Mouse (Mus musculus): Measurements from ENCODE around the gene Fbxw9. TPM values are rescaled to one million over a fixed set of nuclear protein-coding genes. Genes with fewer than 3 reads are reported as not detected.
"Not testable (repeated sequence)": the region's sequence is repeated elsewhere in the genome, so short reads cannot be mapped to it uniquely, and the experiment has no call there.

Gene Fbxw9
- total RNA-seq, 2 experiments from 2014 or later, result 38.3 to 39.9 TPM

GRCm38 (mm10) chr8:85080214-85080531 is 20.3 kb downstream of the Fbxw9 start:
- no peak for DNase-seq (ENCODE audit: low spot score in 2 of 2)
- intact Hi-C loops (cut with DNase I), result loop anchor here (10.0 kb wide), 1 partner anchor 215 kb away; the partner anchor contains the start of genes Orc6 and Vps35

GRCm38 (mm10) chr8:85080532-85081215 is 20.8 kb downstream of the Fbxw9 start, which contains the start of gene Wdr83os:
Wdr83os (plus strand) TSS chr8:85080740.
- peak in 1 of 2 experiments; percentile 59 for DNase-seq (ENCODE audit: low spot score in 2 of 2)
- intact Hi-C loops (cut with DNase I), result loop anchor here (10.0 kb wide), 1 partner anchor 214 kb away; the partner anchor contains the start of genes Orc6 and Vps35

- no peak for DNase-seq (ENCODE audit: low spot score in 2 of 2)
These were observed 21.3 kb downstream of the Fbxw9 start, which contains the start of gene Wdr83 for GRCm38 (mm10) chr8:85081216-85081555. Wdr83 (minus strand) TSS chr8:85081306.

GRCm38 (mm10) chr8:85082169-85082568 is 22.3 kb downstream of the Fbxw9 start:
- not testable (repeated sequence) for DNase-seq (ENCODE audit: low spot score in 2 of 2)
- intact Hi-C loops (cut with DNase I), result loop anchor here (2.0 to 10.0 kb wide), 2 partner anchors 89 to 213 kb away; partner anchors contain the start of genes Orc6 and Vps35

More at GRCm38 (mm10) chr8:85081216-85081555, 21.3 kb downstream of the Fbxw9 start, which contains the start of gene Wdr83:
- intact Hi-C loops (cut with DNase I), result loop anchor here (10.0 kb wide), 1 partner anchor 214 kb away; the partner anchor contains the start of genes Orc6 and Vps35

GRCm38 (mm10) chr8:85083108-85083813 is 23.4 kb downstream of the Fbxw9 start, which contains the start of gene Man2b1:
Man2b1 (plus strand) TSS chr8:85083270.
- intact Hi-C loops (cut with DNase I), result loop anchor here (2.0 to 10.0 kb wide), 2 partner anchors 88 to 212 kb away; partner anchors contain the start of genes Orc6 and Vps35
- peak; percentile 89 to 93 for DNase-seq (ENCODE audit: low spot score in 2 of 2)

- DNase-seq (ENCODE audit: low spot score in 2 of 2), result no peak
- intact Hi-C loops (cut with DNase I), result loop anchor here (10.0 kb wide), 1 partner anchor 210 kb away; the partner anchor contains the start of genes Orc6 and Vps35
These were observed 24.8 kb downstream of the Fbxw9 start for GRCm38 (mm10) chr8:85084633-85085032.

GRCm38 (mm10) chr8:85086238-85086637 is 26.4 kb downstream of the Fbxw9 start:
- intact Hi-C loops (cut with DNase I), result loop anchor here (10.0 kb wide), 1 partner anchor 209 kb away; the partner anchor contains the start of genes Orc6 and Vps35

GRCm38 (mm10) chr8:85088771-85089170 is 28.9 kb downstream of the Fbxw9 start:
- intact Hi-C loops (cut with DNase I), result loop anchor here (10.0 kb wide), 1 partner anchor 206 kb away; the partner anchor contains the start of genes Orc6 and Vps35
- DNase-seq (ENCODE audit: low spot score in 2 of 2), result no peak

More at GRCm38 (mm10) chr8:85086238-85086637, 26.4 kb downstream of the Fbxw9 start:
- no peak for DNase-seq (ENCODE audit: low spot score in 2 of 2)

- no peak for DNase-seq (ENCODE audit: low spot score in 2 of 2)
- intact Hi-C loops (cut with DNase I), result no loop called here
These were observed 31.0 kb downstream of the Fbxw9 start for GRCm38 (mm10) chr8:85090856-85091255.

GRCm38 (mm10) chr8:85091526-85092090 is 31.8 kb downstream of the Fbxw9 start:
- intact Hi-C loops (cut with DNase I), result no loop called here
- DNase-seq (ENCODE audit: low spot score in 2 of 2), result no peak

GRCm38 (mm10) chr8:85095051-85095450 is 35.2 kb downstream of the Fbxw9 start:
- intact Hi-C loops (cut with DNase I), result no loop called here
- no peak for DNase-seq (ENCODE audit: low spot score in 2 of 2)

GRCm38 (mm10) chr8:85095566-85095965 is 35.7 kb downstream of the Fbxw9 start:
- intact Hi-C loops (cut with DNase I), result no loop called here
- DNase-seq (ENCODE audit: low spot score in 2 of 2), result no peak

- intact Hi-C loops (cut with DNase I), result no loop called here
- DNase-seq (ENCODE audit: low spot score in 2 of 2), result no peak
These were observed 36.3 kb downstream of the Fbxw9 start for GRCm38 (mm10) chr8:85096196-85096595.

- intact Hi-C loops (cut with DNase I), result no loop called here
- no peak for DNase-seq (ENCODE audit: low spot score in 2 of 2)
These were observed 37.0 kb downstream of the Fbxw9 start for GRCm38 (mm10) chr8:85096850-85097249.

- no peak for DNase-seq (ENCODE audit: low spot score in 2 of 2)
- intact Hi-C loops (cut with DNase I), result no loop called here
These were observed 40.3 kb downstream of the Fbxw9 start for GRCm38 (mm10) chr8:85100076-85100665.

GRCm38 (mm10) chr8:85113241-85113640 is 53.4 kb downstream of the Fbxw9 start:
- intact Hi-C loops (cut with DNase I), result no loop called here
- no peak for DNase-seq (ENCODE audit: low spot score in 2 of 2)

GRCm38 (mm10) chr8:85115501-85115900 is 55.6 kb downstream of the Fbxw9 start:
- intact Hi-C loops (cut with DNase I), result no loop called here

More at GRCm38 (mm10) chr8:85115501-85115900, 55.6 kb downstream of the Fbxw9 start:
- DNase-seq (ENCODE audit: low spot score in 2 of 2), result no peak
